Mouse (Mus musculus) liver, embryonic 14.5 days (tissue): ENCODE data around the gene Dlgap1. TPM values are rescaled to one million over a fixed set of nuclear protein-coding genes. Genes with fewer than 3 reads are reported as not detected.

Experiments
- ATAC-seq: fragments of 200-750 bp; cut with Nextera tagmentation; 2 replicates; pipeline ENCODE4 v1.8.0; 2017; ENCODE audit warnings: moderate number of reproducible peaks, mild to moderate bottlenecking, moderate library complexity; ENCODE audit not compliant: insufficient read depth
- DNase-seq, 3 experiments: peaks; one replicate each; pipeline ENCODE4 v3.0.0-alpha.2; 2012 to 2013; ENCODE audit warnings: low read depth in 3 of 3, low spot score in 3 of 3
- H3K27ac ChIP-seq: fragments of 300-500 bp; sonication (generic); 2 replicates; pipeline ENCODE4 v1.5.1; 2014; ENCODE audit warnings: moderate library complexity, mild to moderate bottlenecking, control low read depth, inconsistent platforms
- H3K27me3 ChIP-seq: fragments of 300-500 bp; sonication (generic); 2 replicates; pipeline ENCODE4 v1.6.1; 2014; ENCODE audit warnings: mild to moderate bottlenecking, low read length, moderate library complexity; ENCODE audit not compliant: control insufficient read depth, insufficient read depth
- H3K36me3 ChIP-seq: fragments of 300-500 bp; sonication (generic); replicated peaks from 2 replicates; pipeline ENCODE4 v1.6.1; 2014; ENCODE audit warnings: low read depth; ENCODE audit not compliant: control insufficient read depth, insufficient read depth
- H3K4me1 ChIP-seq, 2 experiments: fragments of 200-500 bp in 1 of 2; fragments of 300-500 bp in 1 of 2; sonication (generic) in 1 of 2; replicated peaks; 2 replicates each; pipeline ENCODE4 v1.6.1; 2012 to 2014; ENCODE audit warnings: antibody characterized with exemption in 1 of 2, inconsistent platforms in 1 of 2, low read length in 1 of 2; ENCODE audit not compliant: control insufficient read depth in 2 of 2, insufficient read depth in 2 of 2
- H3K4me2 ChIP-seq: fragments of 300-500 bp; sonication (generic); 2 replicates; pipeline ENCODE4 v1.6.1; 2014; ENCODE audit warnings: low read depth, mild to moderate bottlenecking, control low read depth, moderate library complexity
- H3K4me3 ChIP-seq, 2 experiments: fragments of 200-500 bp in 1 of 2; fragments of 300-500 bp in 1 of 2; sonication (generic) in 1 of 2; 2 replicates each; pipeline ENCODE4 v1.5.1; 2012 to 2014; ENCODE audit warnings: low read depth in 2 of 2, low read length in 2 of 2, mild to moderate bottlenecking in 2 of 2, control low read depth in 1 of 2, inconsistent platforms in 1 of 2, moderate library complexity in 1 of 2; ENCODE audit not compliant: insufficient read depth in 1 of 2
- H3K9ac ChIP-seq: fragments of 300-500 bp; sonication (generic); replicated peaks from 2 replicates; pipeline ENCODE4 v1.6.1; 2014; ENCODE audit warnings: mild to moderate bottlenecking, control low read depth, moderate library complexity
- H3K9me3 ChIP-seq: fragments of 300-500 bp; sonication (generic); 2 replicates; pipeline ENCODE4 v1.6.1; 2016; ENCODE audit warnings: low read length, mixed read lengths; ENCODE audit not compliant: control insufficient read depth
- CTCF ChIP-seq: IDR thresholded peaks from 2 replicates; pipeline ENCODE4 v1.5.1; 2016; ENCODE audit warnings: antibody characterized with exemption, low read depth, control low read depth
- EP300 ChIP-seq: IDR thresholded peaks from 2 replicates; pipeline ENCODE4 v1.6.1; 2016; ENCODE audit warnings: antibody characterized with exemption, low read depth
- WGBS: fragments of 180-500 bp; shearing (Covaris S2); extraction: QIAGEN DNeasy Blood & Tissue Kit; methylation state at CpG from one replicate; pipeline ENCODE4 v1.1.7; 2014; ENCODE audit not compliant: insufficient replicate concordance; 5-methylcytosine and 5-hydroxymethylcytosine counted together
- polyA plus RNA-seq, 2 experiments: library from polyadenylated mRNA; depleted of rRNA in 1 of 2; stranded (reverse) in 1 of 2; unstranded in 1 of 2; fragments of >200 nt; fragmentation: Nextera tagmentation in 1 of 2; extraction: Ambion mirVana in 1 of 2; gene quantifications; 2 replicates each; pipeline versions ENCODE4 v1.2.1 to v1.2.3; 2012 to 2014

Dlgap1 gene
- polyA plus RNA-seq, 2 experiments, result 0.01 TPM; not detected in 1

GRCm38 (mm10) chr17:70472162-70472561, 503.3 kb downstream of the Dlgap1 start:
- 61% methylated on average over 7 of the region's 7 CpGs for WGBS
- Histone ChIP-seq H3K36me3 (no peaks in the 10 kb centered on the region), H3K9ac (no peak overlapping the region), H3K9me3 (no peaks in the 10 kb centered on the region), H3K4me1 (no peaks in the 10 kb centered on the region), H3K4me2 (no peak overlapping the region), H3K27me3 (no peaks in the 10 kb centered on the region), H3K4me3 (no peak overlapping the region), H3K27ac (no peak overlapping the region)
- no peak for TF ChIP-seq CTCF
- no peak for TF ChIP-seq EP300
- DNase-seq (no peak), ATAC-seq (no peak)

GRCm38 (mm10) chr17:70473871-70474270, 505.0 kb downstream of the Dlgap1 start:
- Histone ChIP-seq H3K4me1 (no peaks in the 10 kb centered on the region), H3K4me2 (no peak overlapping the region), H3K9ac (no peak overlapping the region), H3K27me3 (no peaks in the 10 kb centered on the region), H3K9me3 (no peaks in the 10 kb centered on the region), H3K36me3 (no peaks in the 10 kb centered on the region), H3K27ac (no peak overlapping the region), H3K4me3 (no peak overlapping the region)
- DNase-seq (no peak), ATAC-seq (no peak)
- 61% methylated on average over 4 of the region's 4 CpGs for WGBS
- TF ChIP-seq CTCF (no peak), EP300 (no peak)

GRCm38 (mm10) chr17:70483716-70484115, 514.8 kb downstream of the Dlgap1 start:
- TF ChIP-seq EP300 (no peak), CTCF (no peak)
- no peaks in the 10 kb centered on the region for H3K27me3 ChIP-seq
- no peak for DNase-seq
- no peak overlapping the region for H3K27ac ChIP-seq
- no peaks in the 10 kb centered on the region for H3K36me3 ChIP-seq
- ATAC-seq, result no peak
- H3K4me3 ChIP-seq, result no peak overlapping the region
- WGBS, result 59% methylated on average over 4 of the region's 4 CpGs
- H3K4me2 ChIP-seq, result no peak overlapping the region
- no peaks in the 10 kb centered on the region for H3K4me1 ChIP-seq
- no peak overlapping the region for H3K9ac ChIP-seq
- no peaks in the 10 kb centered on the region for H3K9me3 ChIP-seq

GRCm38 (mm10) chr17:70485668-70486067, 516.8 kb downstream of the Dlgap1 start:
- ATAC-seq (no peak), DNase-seq (no peak)
- Histone ChIP-seq H3K27ac (no peak overlapping the region), H3K9ac (no peak overlapping the region), H3K9me3 (no peaks in the 10 kb centered on the region), H3K4me2 (no peak overlapping the region), H3K27me3 (no peaks in the 10 kb centered on the region), H3K4me3 (no peak overlapping the region), H3K4me1 (no peaks in the 10 kb centered on the region), H3K36me3 (no peaks in the 10 kb centered on the region)
- TF ChIP-seq EP300, result no peak
- no peak for TF ChIP-seq CTCF
- WGBS, result 61% methylated on average over 4 of the region's 4 CpGs

- Histone ChIP-seq H3K4me3 (no peak overlapping the region), H3K36me3 (no peaks in the 10 kb centered on the region), H3K9me3 (no peaks in the 10 kb centered on the region), H3K4me1 (no peaks in the 10 kb centered on the region), H3K4me2 (no peak overlapping the region), H3K9ac (no peak overlapping the region), H3K27me3 (no peaks in the 10 kb centered on the region), H3K27ac (no peak overlapping the region)
- no peak for ATAC-seq
- 40% methylated on average over 7 of the region's 7 CpGs for WGBS
- no peak for DNase-seq
- TF ChIP-seq EP300, result no peak
- no peak for TF ChIP-seq CTCF
Measured at GRCm38 (mm10) chr17:70486259-70486658, 517.4 kb downstream of the Dlgap1 start.
